ENCODE assay signal across 22 mouse cellular contexts in genomic region chr1:43732657-43733056, GRCm38 (mm10). TPM values are rescaled to one million over a fixed set of nuclear protein-coding genes. Genes with fewer than 3 reads are reported as not detected.
DNase-seq lines count a peak whose midpoint lies in the region; ATAC-seq lines count a peak whose summit lies in the region.
"Had no signal": no experiment of that assay in that cellular context is flagged by ENCODE, and none has a peak within 500 bp of the region (broad histone marks: within the 10 kb centered on the region; RNA-seq: fewer than 3 reads in every experiment).

No protein-coding gene starts in this region.

- no peaks in the 10 kb centered on the region for H3K27me3 ChIP-seq in midbrain, embryonic 16.5 days (ENCODE audit: control insufficient read depth, insufficient read depth, low read depth, low read length)
- no peaks in the 10 kb centered on the region for H3K27me3 ChIP-seq in midbrain, embryonic 13.5 days
- H3K27me3 ChIP-seq in embryonic facial prominence, embryonic 15.5 days: no peaks in the 10 kb centered on the region
- H3K27me3 ChIP-seq: hindbrain, embryonic 12.5 days; intestine, embryonic 15.5 days; liver, embryonic 13.5 days; lung, embryonic 15.5 days; neural tube, embryonic 12.5 days had no signal

- H3K4me2 ChIP-seq in midbrain, embryonic 16.5 days (ENCODE audit: low read length): no peak overlapping the region
- H3K4me2 ChIP-seq in midbrain, embryonic 13.5 days (replicated peaks): no peak overlapping the region
- no peak overlapping the region for H3K4me2 ChIP-seq in embryonic facial prominence, embryonic 15.5 days (replicated peaks)
- H3K4me2 ChIP-seq: hindbrain, embryonic 12.5 days; intestine, embryonic 15.5 days; liver, embryonic 13.5 days; lung, embryonic 15.5 days; neural tube, embryonic 12.5 days had no signal

- H3K4me3 ChIP-seq in midbrain, embryonic 16.5 days (ENCODE audit: low read depth, low read length): no peak overlapping the region
- H3K4me3 ChIP-seq in midbrain, embryonic 13.5 days (replicated peaks): no peak overlapping the region
- H3K4me3 ChIP-seq in embryonic facial prominence, embryonic 15.5 days (replicated peaks): no peak overlapping the region
- H3K4me3 ChIP-seq: heart, embryonic 10.5 days; hindbrain, embryonic 12.5 days; intestine, embryonic 15.5 days; liver, embryonic 13.5 days; lung, embryonic 15.5 days; neural tube, embryonic 12.5 days had no signal

- 0 out of 2 replicates have a peak overlapping the region, but pooled peaks have one; percentile 26 for H3K27ac ChIP-seq in midbrain, embryonic 16.5 days (ENCODE audit: low read length)
- no peak overlapping the region for H3K27ac ChIP-seq in midbrain, embryonic 13.5 days
- H3K27ac ChIP-seq in embryonic facial prominence, embryonic 15.5 days (replicated peaks): peak overlapping the region; percentile 60
- H3K27ac ChIP-seq: heart, embryonic 10.5 days; hindbrain, embryonic 12.5 days; intestine, embryonic 15.5 days; kidney, postnatal 0 days; liver, embryonic 13.5 days; lung, embryonic 15.5 days; neural tube, embryonic 12.5 days had no signal

- 0 out of 2 replicates have a peak, but pooled peaks cover 2% of the 10 kb centered on the region for H3K4me1 ChIP-seq in midbrain, embryonic 16.5 days (ENCODE audit: control insufficient read depth, insufficient read depth, low read length)
- no peaks in the 10 kb centered on the region for H3K4me1 ChIP-seq in midbrain, embryonic 13.5 days (replicated peaks)
- H3K4me1 ChIP-seq in embryonic facial prominence, embryonic 15.5 days: peaks cover 9% of the 10 kb centered on the region
- H3K4me1 ChIP-seq: hindbrain, embryonic 12.5 days; liver, embryonic 13.5 days; neural tube, embryonic 12.5 days had no signal

- H3K9ac ChIP-seq in midbrain, embryonic 16.5 days (ENCODE audit: low read depth, low read length): no peak overlapping the region
- no peak overlapping the region for H3K9ac ChIP-seq in midbrain, embryonic 13.5 days (replicated peaks)
- H3K9ac ChIP-seq in embryonic facial prominence, embryonic 15.5 days: no peak overlapping the region
- H3K9ac ChIP-seq: hindbrain, embryonic 12.5 days; intestine, embryonic 15.5 days; liver, embryonic 13.5 days; lung, embryonic 15.5 days; neural tube, embryonic 12.5 days had no signal

- WGBS in midbrain, embryonic 16.5 days: 82% methylated on average over 1 of the region's 1 CpGs
- 79% methylated on average over 1 of the region's 1 CpGs for WGBS in midbrain, embryonic 13.5 days
- 47% methylated on average over 1 of the region's 1 CpGs for WGBS in embryonic facial prominence, embryonic 15.5 days

- H3K9me3 ChIP-seq in midbrain, embryonic 16.5 days (replicated peaks; ENCODE audit: control insufficient read depth, low read length, poor library complexity, severe bottlenecking): no peaks in the 10 kb centered on the region
- no peaks in the 10 kb centered on the region for H3K9me3 ChIP-seq in midbrain, embryonic 13.5 days
- no peaks in the 10 kb centered on the region for H3K9me3 ChIP-seq in embryonic facial prominence, embryonic 15.5 days (replicated peaks)
- H3K9me3 ChIP-seq: heart, embryonic 10.5 days; hindbrain, embryonic 12.5 days; intestine, embryonic 15.5 days; liver, embryonic 13.5 days; lung, embryonic 15.5 days; neural tube, embryonic 12.5 days had no signal

- no peak for DNase-seq in frontal cortex, postnatal 10 days (ENCODE audit: low spot score in 2 of 2)
- peak; percentile 47 for DNase-seq in telencephalon, adult 2 months (ENCODE audit: low read depth, low spot score)
- DNase-seq in gastrocnemius, postnatal 10 days: no peak
- no peak for DNase-seq in embryo, embryonic 11 days
- DNase-seq: cerebellum, postnatal 36 days; gastrocnemius, postnatal 25 days; heart, postnatal 10 days; left cerebral cortex, postnatal 4 days; liver, embryonic 13.5 days; right cerebral cortex, postnatal 14 days had no signal

- ATAC-seq in frontal cortex, adult (ENCODE audit: low TSS enrichment): peak; percentile 99
- no peak; the same call in 1 of the 2 replicates for ATAC-seq in midbrain, embryonic 16.5 days
- ATAC-seq in midbrain, embryonic 13.5 days: no peak
- peak; percentile 49; the same call in 1 of the 2 replicates for ATAC-seq in embryonic facial prominence, embryonic 15.5 days (ENCODE audit: insufficient number of reproducible peaks, low FRiP score, low TSS enrichment, low read depth)
- ATAC-seq: intestine, embryonic 15.5 days had no signal

- H3K36me3 ChIP-seq in midbrain, embryonic 16.5 days (ENCODE audit: control insufficient read depth, insufficient read depth, low read length): no peaks in the 10 kb centered on the region
- no peaks in the 10 kb centered on the region for H3K36me3 ChIP-seq in midbrain, embryonic 13.5 days
- H3K36me3 ChIP-seq in embryonic facial prominence, embryonic 15.5 days: no peaks in the 10 kb centered on the region
- H3K36me3 ChIP-seq: heart, embryonic 10.5 days; hindbrain, embryonic 12.5 days; intestine, embryonic 15.5 days; liver, embryonic 13.5 days; lung, embryonic 15.5 days; neural tube, embryonic 12.5 days had no signal

RNA-seq across cellular contexts. Expression of gene 1500015O10Rik, which starts 2.3 kb away (rescaled TPM):
- polyA plus RNA-seq in midbrain, embryonic 16.5 days (2015; fragmentation: Nextera tagmentation; extraction: Ambion mirVana): 18.9 and 19.0 TPM in 2 replicates
- polyA plus RNA-seq in midbrain, embryonic 13.5 days (2015; fragmentation: Nextera tagmentation; extraction: Ambion mirVana): 4.6 and 10.6 TPM in 2 replicates
- 32.7 and 41.6 TPM in 2 replicates for polyA plus RNA-seq in embryonic facial prominence, embryonic 15.5 days (2015; fragmentation: Nextera tagmentation; extraction: Ambion mirVana)
- 10 to 100 TPM; 31.9 to 33.2 TPM for total RNA-seq in gastrocnemius, postnatal 10 days (2021)
- total RNA-seq: megakaryocyte progenitor cell, adult 5-6 weeks; monocyte, adult 5-6 weeks had no signal

Comparison
In these comparisons a context has a peak if more than half of its experiments do, and no peak if none do; other contexts are left out.
1. ATAC-seq: peak in frontal cortex, adult (single experiment) and embryonic facial prominence, embryonic 15.5 days (single experiment); none in midbrain, embryonic 16.5 days (single experiment) and midbrain, embryonic 13.5 days (single experiment).